Mouse (Mus musculus) layer of hippocampus, postnatal 14 days (tissue): ENCODE measurements around the gene Vmn1r64. TPM values are rescaled to one million over a fixed set of nuclear protein-coding genes. Genes with fewer than 3 reads are reported as not detected.
"Not testable (repeated sequence)": the region's sequence is repeated elsewhere in the genome, so short reads cannot be mapped to it uniquely, and the experiment has no call there.

Experiments
- DNase-seq, 2 experiments: peaks; one replicate each; pipeline ENCODE4 v3.0.0; 2021 to 2022; ENCODE audit warnings: low spot score in 2 of 2, mixed read lengths in 1 of 2
- long read RNA-seq, 2 experiments: library from polyadenylated mRNA; stranded (forward); transcript quantifications; one replicate each; pipeline ENCODE4 v2.0.0; 2021
- total RNA-seq, 2 experiments: library from RNA; stranded (reverse); gene quantifications; 2 replicates each; pipeline ENCODE4 v1.2.3; 2021

Vmn1r64 gene
- total RNA-seq: not detected
- long read RNA-seq, experiment 1: 0 reads
- long read RNA-seq, experiment 2: 0 reads

- no peak for DNase-seq
Measured at GRCm38 (mm10) chr7:5884442-5884841, at the start of gene Vmn1r64. Gene Vmn1r64, minus strand, starts transcription at chr7:5884542.

DNA sequence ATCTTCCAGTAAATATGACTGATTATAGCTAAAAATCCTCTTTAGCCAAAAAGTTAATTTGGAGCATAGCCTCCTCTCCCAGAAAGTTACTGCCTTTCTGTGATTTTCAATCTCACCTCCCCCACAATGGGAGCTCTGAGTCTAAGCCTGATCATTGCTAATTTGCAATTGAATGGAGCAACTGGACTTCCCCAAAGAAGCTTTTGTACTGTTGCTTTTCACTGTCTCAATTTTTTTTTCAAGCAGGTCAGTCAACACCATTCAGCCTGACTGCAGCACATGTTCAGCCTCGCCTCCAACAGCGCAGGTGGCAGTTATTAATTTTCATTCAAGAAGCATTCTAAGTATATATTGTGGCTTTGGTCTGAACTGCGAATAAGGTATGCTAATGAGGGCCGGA lies 14.9 kb upstream of the Vmn1r64 start:
- no peak for DNase-seq

DNA sequence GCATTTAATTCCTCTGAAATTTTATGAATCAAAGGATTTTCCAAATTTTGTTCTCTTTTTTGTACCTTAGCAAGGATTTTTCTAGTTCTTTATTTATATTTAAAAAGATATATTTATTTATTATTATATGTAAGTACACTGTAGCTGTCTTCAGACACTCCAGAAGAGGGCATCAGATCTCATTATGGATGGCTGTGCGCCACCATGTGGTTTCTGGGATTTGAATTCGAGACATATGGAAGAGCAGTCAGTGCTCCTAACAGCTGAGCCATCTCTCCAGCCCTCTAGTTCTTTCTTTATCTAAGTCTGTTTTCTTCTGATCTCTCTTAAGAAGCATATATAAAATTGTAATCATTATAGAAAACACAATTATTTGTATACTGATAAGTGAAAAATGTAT lies 12.9 kb upstream of the Vmn1r64 start:
- not testable (repeated sequence) for DNase-seq

Other genes with a start within 250 kb of the Vmn1r64 start
- not detected for gene Vmn1r62, start 210.9 kb downstream of the Vmn1r64 start, total RNA-seq
- gene Vmn1r63, start 79.1 kb downstream of the Vmn1r64 start, total RNA-seq: not detected
- not detected for gene Vmn1r65, start 126.5 kb upstream of the Vmn1r64 start, total RNA-seq
- not detected for gene Nlrp4c, start 160.6 kb upstream of the Vmn1r64 start, total RNA-seq